9 mouse cellular contexts compared by ENCODE assay signal in genomic region chr5:140140214-140140613, GRCm38 (mm10).
A peak's percentile ranks its signal among the peaks of the same experiment; 100 is the strongest.
DNase-seq lines count a peak whose midpoint lies in the region; ATAC-seq and TF ChIP-seq lines count a peak whose summit lies in the region.
"Had no signal": no experiment of that assay in that cellular context is flagged by ENCODE, and none has a peak within 500 bp of the region (broad histone marks: within the 10 kb centered on the region; RNA-seq: fewer than 3 reads in every experiment).

No protein-coding gene starts in this region.

- TF ChIP-seq POLR2A in MEL (IDR thresholded peaks at IDR 0.05; ENCODE audit: control insufficient read depth in 1 of 2, insufficient read depth in 1 of 2, low read depth in 1 of 2, low read length in 2 of 2, poor library complexity in 1 of 2): no peak

- H3K9ac ChIP-seq in hindbrain, embryonic 12.5 days: no peak overlapping the region
- no peak overlapping the region for H3K9ac ChIP-seq in MEL (ENCODE audit: control insufficient read depth, low read depth, low read length, poor library complexity, severe bottlenecking)
- no peak overlapping the region for H3K9ac ChIP-seq in midbrain, embryonic 11.5 days (ENCODE audit: low read length)
- H3K9ac ChIP-seq: limb, embryonic 12.5 days had no signal

- ATAC-seq in hindbrain, embryonic 12.5 days (ENCODE audit: low FRiP score): no peak
- peak; percentile 27; the same call in 1 of the 2 replicates for ATAC-seq in midbrain, embryonic 11.5 days (ENCODE audit: low FRiP score)

- DNase-seq in hindbrain, embryonic 10.5 days (ENCODE audit: low spot score): peak; percentile 60
- peak; percentile 49 for DNase-seq in MEL (ENCODE audit: low read depth, low spot score)
- peak; percentile 53 to 67 for DNase-seq in cerebellum, postnatal 4 days (ENCODE audit: low spot score in 2 of 2)
- peak; percentile 16 to 19 for DNase-seq in heart, adult 9 months (ENCODE audit: low spot score in 2 of 2)
- peak; percentile 41 to 44 for DNase-seq in layer of hippocampus, postnatal 36 days
- peak; percentile 91 for DNase-seq in midbrain, embryonic 11.5 days (ENCODE audit: low spot score, missing footprints)
- DNase-seq in thymus, postnatal 0 days (ENCODE audit: low spot score): peak; percentile 66

- no peaks in the 10 kb centered on the region for H3K27me3 ChIP-seq in hindbrain, embryonic 10.5 days (ENCODE audit: insufficient read depth, poor library complexity, severe bottlenecking)
- H3K27me3 ChIP-seq in hindbrain, embryonic 12.5 days: no peaks in the 10 kb centered on the region
- H3K27me3 ChIP-seq in MEL (ENCODE audit: control insufficient read depth in 1 of 2, insufficient read depth in 2 of 2, low read length in 2 of 2): no peaks in the 10 kb centered on the region
- no peaks in the 10 kb centered on the region for H3K27me3 ChIP-seq in midbrain, embryonic 11.5 days (ENCODE audit: control insufficient read depth, insufficient read depth, low read length)
- H3K27me3 ChIP-seq: limb, embryonic 12.5 days had no signal

- H3K4me3 ChIP-seq in hindbrain, embryonic 10.5 days: no peak overlapping the region
- no peak overlapping the region for H3K4me3 ChIP-seq in hindbrain, embryonic 12.5 days
- no peak overlapping the region for H3K4me3 ChIP-seq in MEL (ENCODE audit: control insufficient read depth in 1 of 2, insufficient read depth in 1 of 2, low read depth in 2 of 2, low read length in 2 of 2)
- H3K4me3 ChIP-seq in midbrain, embryonic 11.5 days (ENCODE audit: low read depth, low read length): no peak overlapping the region
- H3K4me3 ChIP-seq: limb, embryonic 12.5 days had no signal

- H3K9me3 ChIP-seq in hindbrain, embryonic 10.5 days: no peaks in the 10 kb centered on the region
- no peaks in the 10 kb centered on the region for H3K9me3 ChIP-seq in hindbrain, embryonic 12.5 days (replicated peaks)
- H3K9me3 ChIP-seq in MEL (replicated peaks; ENCODE audit: insufficient read depth, low read length): no peaks in the 10 kb centered on the region
- no peaks in the 10 kb centered on the region for H3K9me3 ChIP-seq in midbrain, embryonic 11.5 days (ENCODE audit: control insufficient read depth, low read length)
- H3K9me3 ChIP-seq: limb, embryonic 12.5 days had no signal

- no peak overlapping the region for H3K4me2 ChIP-seq in hindbrain, embryonic 12.5 days (replicated peaks)
- H3K4me2 ChIP-seq in midbrain, embryonic 11.5 days: no peak overlapping the region
- H3K4me2 ChIP-seq: limb, embryonic 12.5 days had no signal

- no peaks in the 10 kb centered on the region for H3K79me2 ChIP-seq in MEL (ENCODE audit: control insufficient read depth, insufficient read depth, low read length, poor library complexity)

- peak; percentile 25 for TF ChIP-seq RAD21 in MEL (IDR thresholded peaks at IDR 0.05; ENCODE audit: low read depth, low read length)

- no peak overlapping the region for H3K27ac ChIP-seq in hindbrain, embryonic 10.5 days
- H3K27ac ChIP-seq in hindbrain, embryonic 12.5 days: no peak overlapping the region
- H3K27ac ChIP-seq in MEL (ENCODE audit: control insufficient read depth, low read depth, low read length): no peak overlapping the region
- no peak overlapping the region for H3K27ac ChIP-seq in midbrain, embryonic 11.5 days (ENCODE audit: low read depth, low read length)
- H3K27ac ChIP-seq: limb, embryonic 12.5 days had no signal

- H3K4me1 ChIP-seq in hindbrain, embryonic 10.5 days (replicated peaks): 0 out of 2 replicates have a peak, but pooled peaks cover 5% of the 10 kb centered on the region
- H3K4me1 ChIP-seq in hindbrain, embryonic 12.5 days: no peaks in the 10 kb centered on the region
- no peaks in the 10 kb centered on the region for H3K4me1 ChIP-seq in MEL (ENCODE audit: control insufficient read depth in 1 of 2, insufficient read depth in 2 of 2, low read length in 2 of 2)
- H3K4me1 ChIP-seq in midbrain, embryonic 11.5 days (ENCODE audit: control insufficient read depth, insufficient read depth, low read length): no peaks in the 10 kb centered on the region

- TF ChIP-seq CTCF in MEL (IDR thresholded peaks at IDR 0.05 in 2 of 3, conservative IDR thresholded peaks at IDR 0.05 in 1 of 3; ENCODE audit: control insufficient read depth in 1 of 3, insufficient read depth in 1 of 3, low read depth in 2 of 3, low read length in 3 of 3, poor library complexity in 1 of 3, severe bottlenecking in 1 of 3): peak; percentile 67 to 84 (median 72)

- peaks cover 22% of the 10 kb centered on the region; the same call in 1 of the 2 replicates for H3K36me3 ChIP-seq in hindbrain, embryonic 10.5 days
- H3K36me3 ChIP-seq in hindbrain, embryonic 12.5 days: no peaks in the 10 kb centered on the region
- no peaks in the 10 kb centered on the region for H3K36me3 ChIP-seq in MEL (ENCODE audit: control insufficient read depth in 1 of 2, insufficient read depth in 2 of 2, low read length in 2 of 2)
- H3K36me3 ChIP-seq in midbrain, embryonic 11.5 days (ENCODE audit: control insufficient read depth, insufficient read depth, low read length): peaks cover 2% of the 10 kb centered on the region; the same call in 1 of the 2 replicates

- no peak for TF ChIP-seq EP300 in MEL (IDR thresholded peaks at IDR 0.05; ENCODE audit: low read depth in 1 of 2, low read length in 2 of 2)

TF ChIP-seq in MEL, 35 proteins besides CTCF, POLR2A, EP300 and RAD21:
- TF ChIP-seq SMC3 (IDR thresholded peaks at IDR 0.05; ENCODE audit: low read depth, low read length) (peak; percentile 68), ZKSCAN1 (IDR thresholded peaks at IDR 0.05; ENCODE audit: low read depth, low read length) (no peak), NRF1 (IDR thresholded peaks at IDR 0.05; ENCODE audit: insufficient read depth, low read depth, low read length, poor library complexity, severe bottlenecking) (no peak), GABPA (IDR thresholded peaks at IDR 0.05; ENCODE audit: low read depth, low read length) (no peak)

Comparison
In these comparisons a context has a peak if more than half of its experiments do, and no peak if none do; other contexts are left out.
1. DNase-seq: peak in every context shown above with its lines; median percentile 91 in midbrain, embryonic 11.5 days; 66 in thymus, postnatal 0 days; 60 in hindbrain, embryonic 10.5 days; 60 in cerebellum, postnatal 4 days; 49 in MEL; 42 in layer of hippocampus, postnatal 36 days; 18 in heart, adult 9 months.